Mouse (Mus musculus) stomach, embryonic 15.5 days (tissue): ENCODE results near the gene Pdcl3. TPM values are rescaled to one million over a fixed set of nuclear protein-coding genes. Genes with fewer than 3 reads are reported as not detected.
A peak's percentile ranks its signal among the peaks of the same experiment; 100 is the strongest.

Experiments
- ATAC-seq: fragments of 200-750 bp; cut with Nextera tagmentation; 2 replicates; pipeline ENCODE4 v1.8.0; 2017; ENCODE audit warnings: low read depth, moderate number of reproducible peaks, moderate TSS enrichment; ENCODE audit not compliant: insufficient read depth, low FRiP score
- H3K27ac ChIP-seq: fragments of 300-500 bp; sonication (generic); 2 replicates; pipeline ENCODE4 v1.5.1; 2015; ENCODE audit warnings: mild to moderate bottlenecking, inconsistent platforms
- H3K27me3 ChIP-seq: fragments of 300-500 bp; sonication (generic); replicated peaks from 2 replicates; pipeline ENCODE4 v1.6.1; 2015; ENCODE audit warnings: inconsistent platforms
- H3K36me3 ChIP-seq: fragments of 300-500 bp; sonication (generic); 2 replicates; pipeline ENCODE4 v1.6.1; 2015; ENCODE audit warnings: inconsistent platforms
- H3K4me1 ChIP-seq: fragments of 300-500 bp; sonication (generic); 2 replicates; pipeline ENCODE4 v1.6.1; 2015; ENCODE audit warnings: inconsistent platforms
- H3K4me2 ChIP-seq: fragments of 300-500 bp; sonication (generic); 2 replicates; pipeline ENCODE4 v1.6.1; 2015; ENCODE audit warnings: mild to moderate bottlenecking, inconsistent platforms
- H3K4me3 ChIP-seq: fragments of 300-500 bp; sonication (generic); replicated peaks from 2 replicates; pipeline ENCODE4 v1.5.1; 2015; ENCODE audit warnings: inconsistent platforms
- H3K9ac ChIP-seq: fragments of 300-500 bp; sonication (generic); 2 replicates; pipeline ENCODE4 v1.6.1; 2015; ENCODE audit warnings: inconsistent platforms
- H3K9me3 ChIP-seq: fragments of 300-500 bp; sonication (generic); 2 replicates; pipeline ENCODE4 v1.6.1; 2016; ENCODE audit warnings: inconsistent platforms
- WGBS: fragments of 180-500 bp; shearing (Covaris S2); methylation state at CpG from one replicate; pipeline ENCODE4 v1.1.7; 2015; 5-methylcytosine and 5-hydroxymethylcytosine counted together
- polyA plus RNA-seq: library from polyadenylated mRNA; unstranded; fragments of >200 nt; fragmentation: Nextera tagmentation; extraction: Ambion mirVana; gene quantifications from 2 replicates; pipeline ENCODE4 v1.2.1, GENCODE M21; 2015

Pdcl3 gene
- polyA plus RNA-seq: 174 and 176 TPM in 2 replicates

GRCm38 (mm10) chr1:38985308-38985707 lies at the start of gene Pdcl3:
Gene Pdcl3, plus strand, starts transcription at chr1:38985608.
- peaks cover 10% of the 10 kb centered on the region; the same call in 1 of the 2 replicates for H3K4me1 ChIP-seq
- H3K9me3 ChIP-seq: no peaks in the 10 kb centered on the region
- no peak for ATAC-seq
- H3K27me3 ChIP-seq: no peaks in the 10 kb centered on the region
- H3K4me3 ChIP-seq: no peak within 1 kb of the TSS
- WGBS: 86% methylated on average over 3 of the region's 3 CpGs
- H3K4me2 ChIP-seq: no peak within 1 kb of the TSS
- H3K9ac ChIP-seq: no peak within 1 kb of the TSS
- no peak within 1 kb of the TSS for H3K27ac ChIP-seq
- no peaks in the 10 kb centered on the region for H3K36me3 ChIP-seq

DNA sequence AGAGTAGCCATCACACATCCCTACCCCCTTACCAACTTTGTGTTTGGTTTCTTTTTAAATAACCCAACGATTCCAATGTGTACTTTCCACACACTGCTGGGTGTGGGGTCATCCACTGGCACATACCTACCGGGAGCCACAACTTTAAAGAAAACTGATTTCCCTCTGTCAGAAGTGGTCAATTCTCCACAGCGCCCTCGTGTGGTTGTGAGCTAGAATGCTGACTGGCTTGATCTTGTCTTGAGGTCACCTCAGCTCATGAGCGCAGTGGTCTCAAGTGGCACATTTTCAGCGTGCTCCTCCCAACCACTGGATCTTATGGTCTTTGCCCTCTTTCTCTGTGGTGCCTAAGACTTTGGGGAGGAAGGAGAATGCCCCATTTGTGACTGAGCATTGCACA lies 48.6 kb upstream of the Pdcl3 start:
- Histone ChIP-seq H3K9me3 (no peaks in the 10 kb centered on the region), H3K27ac (no peak overlapping the region), H3K4me2 (no peak overlapping the region), H3K9ac (no peak overlapping the region), H3K36me3 (no peaks in the 10 kb centered on the region), H3K27me3 (no peaks in the 10 kb centered on the region), H3K4me3 (no peak overlapping the region), H3K4me1 (no peaks in the 10 kb centered on the region)
- no peak for ATAC-seq
- whole genome bisulfite sequencing: 24% methylated on average over 6 of the region's 6 CpGs

DNA sequence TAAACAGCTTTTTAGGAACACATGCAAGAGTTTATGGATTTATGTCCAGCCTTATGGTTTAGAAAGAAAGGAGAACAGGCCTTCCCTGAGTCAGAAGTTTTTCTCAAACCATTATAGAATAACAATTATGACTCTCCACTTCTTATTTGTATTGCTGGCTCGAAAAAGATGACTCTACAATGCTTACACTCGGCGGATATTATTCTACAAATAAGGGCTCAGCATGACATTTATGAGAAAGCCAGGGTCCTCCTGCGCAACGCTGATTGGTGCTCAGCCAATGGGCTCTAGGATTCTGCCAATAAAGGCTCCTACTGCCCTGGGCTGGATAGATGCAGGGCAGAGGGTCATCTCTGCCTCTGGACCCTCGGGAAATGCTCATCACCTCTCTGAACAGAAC lies 46.6 kb upstream of the Pdcl3 start, which contains the start of gene Nms:
Gene Nms (plus strand): TSS at position 301 of the 400 bp plus-strand sequence.
- Histone ChIP-seq H3K4me3 (no peak within 1 kb of the TSS), H3K4me2 (no peak within 1 kb of the TSS), H3K27ac (no peak within 1 kb of the TSS), H3K4me1 (no peaks in the 10 kb centered on the region), H3K36me3 (no peaks in the 10 kb centered on the region), H3K27me3 (no peaks in the 10 kb centered on the region), H3K9ac (no peak within 1 kb of the TSS), H3K9me3 (no peaks in the 10 kb centered on the region)
- WGBS: 71% methylated on average over 6 of the region's 6 CpGs
- ATAC-seq: no peak

DNA sequence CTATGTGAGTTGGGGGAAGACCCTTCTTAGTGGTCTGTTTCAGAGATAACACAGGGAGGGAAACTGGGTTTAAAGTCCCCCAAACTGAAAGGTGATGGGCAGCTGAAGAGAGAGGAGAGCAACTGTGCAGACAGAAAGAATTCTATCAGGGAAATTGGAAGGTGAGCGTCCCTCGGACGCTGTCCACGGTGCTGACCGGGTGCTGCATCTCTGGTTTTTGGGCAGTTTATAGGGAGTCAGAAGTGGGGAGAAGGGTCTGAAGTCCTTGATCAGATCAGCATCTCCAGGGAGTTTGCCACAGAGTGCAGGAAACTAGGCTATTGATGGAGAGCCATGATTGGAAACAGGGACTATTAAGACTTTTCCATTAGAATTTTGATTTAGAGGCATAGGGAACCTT lies 45.8 kb upstream of the Pdcl3 start:
- H3K4me2 ChIP-seq: no peak overlapping the region
- H3K9ac ChIP-seq: no peak overlapping the region
- H3K4me3 ChIP-seq: no peak overlapping the region
- no peaks in the 10 kb centered on the region for H3K36me3 ChIP-seq
- no peaks in the 10 kb centered on the region for H3K9me3 ChIP-seq
- WGBS: 4% methylated on average over 5 of the region's 5 CpGs
- no peaks in the 10 kb centered on the region for H3K27me3 ChIP-seq
- ATAC-seq: no peak
- H3K4me1 ChIP-seq: no peaks in the 10 kb centered on the region
- no peak overlapping the region for H3K27ac ChIP-seq

DNA sequence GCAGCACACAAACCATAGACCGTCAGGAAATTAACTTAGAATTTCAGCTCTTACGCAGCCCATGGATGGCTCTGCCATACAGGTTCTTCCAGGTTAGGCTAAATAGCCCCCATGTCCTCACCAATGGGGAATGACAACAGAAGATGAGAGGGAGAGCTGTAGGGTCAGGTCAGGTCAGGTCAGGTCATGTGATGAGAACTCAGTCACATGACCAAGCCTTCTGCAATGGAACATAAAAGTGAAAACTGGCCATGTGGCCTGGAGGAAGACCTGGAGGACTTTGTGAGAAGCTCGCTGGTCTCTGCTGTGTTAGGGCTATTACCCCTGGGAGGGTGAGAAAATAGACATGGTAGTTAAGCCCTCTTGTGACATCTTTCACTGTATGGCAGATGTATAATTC lies 29.0 kb upstream of the Pdcl3 start:
- no peak overlapping the region for H3K4me3 ChIP-seq
- ATAC-seq: no peak
- WGBS: 90% methylated on average over 3 of the region's 3 CpGs
- no peaks in the 10 kb centered on the region for H3K36me3 ChIP-seq
- no peak overlapping the region for H3K9ac ChIP-seq
- no peaks in the 10 kb centered on the region for H3K4me1 ChIP-seq
- no peaks in the 10 kb centered on the region for H3K9me3 ChIP-seq
- no peak overlapping the region for H3K4me2 ChIP-seq
- H3K27ac ChIP-seq: no peak overlapping the region
- no peaks in the 10 kb centered on the region for H3K27me3 ChIP-seq

DNA sequence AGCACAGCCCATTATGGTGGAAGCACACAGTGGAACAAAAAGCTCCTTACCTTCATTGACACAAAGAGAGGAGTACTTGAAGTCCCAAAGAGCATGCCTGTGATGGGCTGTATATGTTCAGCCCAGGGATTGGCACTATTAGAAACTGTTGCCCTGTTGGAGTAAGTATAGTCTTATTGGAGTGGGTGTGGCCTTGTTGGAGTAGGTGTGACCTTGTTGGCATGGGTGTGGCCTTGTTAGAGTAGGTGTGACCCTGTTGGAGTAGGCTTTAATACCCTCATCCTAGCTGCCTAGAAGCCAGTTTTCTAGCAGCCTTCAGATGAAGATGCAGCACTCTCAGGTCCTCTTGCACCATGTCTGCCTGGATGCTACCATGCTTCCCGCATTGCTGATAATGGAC lies 16.3 kb upstream of the Pdcl3 start:
- Histone ChIP-seq H3K27ac (no peak overlapping the region), H3K4me1 (no peaks in the 10 kb centered on the region), H3K27me3 (no peaks in the 10 kb centered on the region), H3K4me3 (no peak overlapping the region), H3K36me3 (no peaks in the 10 kb centered on the region), H3K9me3 (no peaks in the 10 kb centered on the region), H3K4me2 (no peak overlapping the region), H3K9ac (no peak overlapping the region)
- WGBS: 83% methylated on average over 1 of the region's 1 CpGs
- no peak for ATAC-seq

- 76% methylated on average over 3 of the region's 3 CpGs for WGBS
- Histone ChIP-seq H3K36me3 (no peaks in the 10 kb centered on the region), H3K9ac (no peak overlapping the region), H3K4me3 (no peak overlapping the region), H3K9me3 (no peaks in the 10 kb centered on the region), H3K4me1 (no peaks in the 10 kb centered on the region), H3K27me3 (no peaks in the 10 kb centered on the region), H3K27ac (no peak overlapping the region), H3K4me2 (no peak overlapping the region)
- ATAC-seq: no peak
Observed at GRCm38 (mm10) chr1:38971712-38972111, 13.7 kb upstream of the Pdcl3 start.

DNA sequence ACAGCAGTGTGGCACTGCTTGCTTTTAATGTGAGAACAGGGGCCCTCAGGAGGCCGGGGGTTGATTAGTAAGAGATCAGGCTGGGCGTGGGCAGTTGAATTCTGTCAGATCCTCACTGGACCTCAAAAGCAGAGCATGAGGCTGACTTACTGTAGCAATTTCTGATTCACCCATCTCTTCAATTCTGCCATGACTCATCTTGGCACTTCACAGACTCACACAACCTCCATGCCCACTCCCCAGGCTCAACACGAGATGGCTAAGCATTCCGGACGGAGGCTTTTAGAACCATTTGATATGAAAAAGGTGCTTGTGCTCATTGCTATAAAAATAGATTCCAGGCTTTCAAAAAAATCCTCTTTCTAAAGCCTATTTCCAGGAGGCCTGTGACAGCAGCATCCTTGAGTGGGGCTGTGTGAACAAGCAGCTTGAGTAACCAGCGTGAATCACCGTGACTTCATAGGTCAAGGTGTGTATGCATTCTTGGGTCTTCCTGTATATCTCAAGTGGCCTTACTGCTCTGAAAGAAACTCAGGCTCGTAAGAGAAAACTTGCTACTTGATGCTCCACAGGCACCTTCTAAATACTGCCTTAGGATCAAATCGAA lies 12.3 kb upstream of the Pdcl3 start:
- no peaks in the 10 kb centered on the region for H3K9me3 ChIP-seq
- no peak overlapping the region for H3K4me3 ChIP-seq
- no peaks in the 10 kb centered on the region for H3K36me3 ChIP-seq
- H3K27me3 ChIP-seq: no peaks in the 10 kb centered on the region
- no peak overlapping the region for H3K27ac ChIP-seq
- no peak overlapping the region for H3K9ac ChIP-seq
- H3K4me2 ChIP-seq: no peak overlapping the region
- 80% methylated on average over 9 of the region's 9 CpGs for WGBS
- H3K4me1 ChIP-seq: no peaks in the 10 kb centered on the region
- ATAC-seq: no peak

- Histone ChIP-seq H3K9ac (no peak overlapping the region), H3K27ac (no peak overlapping the region)
- 69% methylated on average over 7 of the region's 7 CpGs for WGBS
Observed at GRCm38 (mm10) chr1:38979953-38980352, 5.5 kb upstream of the Pdcl3 start.

GRCm38 (mm10) chr1:38983870-38984269 lies 1.5 kb upstream of the Pdcl3 start:
- WGBS: 30% methylated on average over 2 of the region's 2 CpGs
- Histone ChIP-seq H3K4me3 (no peak overlapping the region), H3K9me3 (no peaks in the 10 kb centered on the region), H3K27ac (no peak overlapping the region), H3K4me1 (peaks cover 10% of the 10 kb centered on the region; the same call in 1 of the 2 replicates), H3K36me3 (no peaks in the 10 kb centered on the region), H3K9ac (no peak overlapping the region), H3K4me2 (no peak overlapping the region), H3K27me3 (no peaks in the 10 kb centered on the region)
- no peak for ATAC-seq

More at GRCm38 (mm10) chr1:38979953-38980352, 5.5 kb upstream of the Pdcl3 start:
- Histone ChIP-seq H3K27me3 (no peaks in the 10 kb centered on the region), H3K4me2 (no peak overlapping the region), H3K36me3 (no peaks in the 10 kb centered on the region), H3K4me1 (no peaks in the 10 kb centered on the region), H3K4me3 (no peak overlapping the region), H3K9me3 (no peaks in the 10 kb centered on the region)
- no peak for ATAC-seq

GRCm38 (mm10) chr1:38987080-38987864 lies 1.9 kb downstream of the Pdcl3 start:
- 3% methylated on average over 38 of the region's 38 CpGs for WGBS
- peak overlapping the region; percentile 59 for H3K9ac ChIP-seq
- H3K27ac ChIP-seq: peak overlapping the region; percentile 90
- peak; percentile 98 for ATAC-seq
- H3K27me3 ChIP-seq: no peaks in the 10 kb centered on the region
- 0 out of 2 replicates have a peak, but pooled peaks cover 4% of the 10 kb centered on the region for H3K36me3 ChIP-seq
- peak overlapping the region; percentile 83 for H3K4me3 ChIP-seq
- H3K4me1 ChIP-seq: peaks cover 10% of the 10 kb centered on the region; the same call in 1 of the 2 replicates
- no peaks in the 10 kb centered on the region for H3K9me3 ChIP-seq
- peak overlapping the region; percentile 80 for H3K4me2 ChIP-seq

DNA sequence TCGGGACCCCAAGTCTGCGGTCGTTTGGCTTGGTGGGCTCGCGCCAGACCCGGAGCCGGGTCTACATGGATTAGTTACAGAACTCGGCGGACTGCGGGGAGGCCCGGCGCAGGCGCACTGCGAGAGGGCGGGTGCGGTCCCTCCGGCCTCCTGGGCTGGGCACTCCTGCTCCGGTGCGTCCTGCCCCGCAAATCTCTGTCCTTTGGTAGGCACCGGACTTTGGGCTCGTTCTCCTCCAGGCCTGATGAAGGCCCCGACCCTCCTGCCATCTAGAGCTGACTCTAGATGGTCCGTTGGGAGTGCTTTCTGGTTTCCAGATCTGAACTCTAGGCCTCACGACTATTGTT lies 2.4 kb downstream of the Pdcl3 start:
- Histone ChIP-seq H3K9me3 (no peaks in the 10 kb centered on the region), H3K4me3 (peak overlapping the region; percentile 83), H3K4me2 (peak overlapping the region; percentile 80), H3K4me1 (peaks cover 10% of the 10 kb centered on the region; the same call in 1 of the 2 replicates), H3K27me3 (no peaks in the 10 kb centered on the region), H3K9ac (peak overlapping the region; percentile 59), H3K27ac (peak overlapping the region; percentile 90), H3K36me3 (0 out of 2 replicates have a peak, but pooled peaks cover 8% of the 10 kb centered on the region)
- peak; percentile 87 for ATAC-seq
- under 1% methylated on average over 25 of the region's 25 CpGs for WGBS
